Mouse (Mus musculus): Measurements from ENCODE around the gene Rin3.

GRCm38 (mm10) chr12:102258522-102259112 lies 24.2 kb upstream of the Rin3 start:
- no peak for TF ChIP-seq CTCF (IDR thresholded peaks at IDR 0.05; ENCODE audit: borderline replicate concordance, control insufficient read depth, extremely low read depth, insufficient read depth, low read length, poor library complexity)
- no peak for TF ChIP-seq POLR2A (IDR thresholded peaks at IDR 0.05; ENCODE audit: control insufficient read depth, extremely low read depth, insufficient read depth, low read length, poor library complexity)
